Mouse (Mus musculus) liver, adult 2 months (tissue): ENCODE data around the gene Rnf26.

ENCODE experiments used
- CTCF ChIP-seq: fragments of 200-500 bp; IDR thresholded peaks from 2 replicates; pipeline ENCODE4 v1.5.1; 2011; ENCODE audit warnings: low read depth, low read length, control low read depth
- POLR2A ChIP-seq: fragments of 200-500 bp; IDR thresholded peaks from 2 replicates; pipeline ENCODE4 v1.6.1; 2011; ENCODE audit warnings: low read length, control low read depth; ENCODE audit not compliant: insufficient read depth; ENCODE audit errors: extremely low read depth

GRCm38 (mm10) chr9:44125026-44125425 lies 11.7 kb upstream of the Rnf26 start:
- no peak for TF ChIP-seq CTCF
- no peak for TF ChIP-seq POLR2A
